28 mouse cellular contexts compared by ENCODE assay signal in genomic region chr9:57609803-57610202, GRCm38 (mm10). TPM values are rescaled to one million over a fixed set of nuclear protein-coding genes. Genes with fewer than 3 reads are reported as not detected.
"Had no signal": no experiment of that assay in that cellular context is flagged by ENCODE, and none has a peak within 500 bp of the region (broad histone marks: within the 10 kb centered on the region; RNA-seq: fewer than 3 reads in every experiment).

No protein-coding gene starts in this region.

- H3K4me3 ChIP-seq: limb, embryonic 12.5 days; limb, embryonic 15.5 days; megakaryocyte, embryonic 14.5 days; neural tube, embryonic 13.5 days had no signal

- ATAC-seq: liver, postnatal 0 days; lung, postnatal 0 days had no signal

- H3K9me3 ChIP-seq: limb, embryonic 12.5 days; limb, embryonic 15.5 days; megakaryocyte, embryonic 14.5 days; neural tube, embryonic 13.5 days had no signal

- H3K4me2 ChIP-seq: limb, embryonic 12.5 days; limb, embryonic 15.5 days; liver, embryonic 11.5 days; lung, embryonic 14.5 days; midbrain, embryonic 11.5 days; neural tube, embryonic 13.5 days had no signal

- H3K36me3 ChIP-seq: limb, embryonic 12.5 days; limb, embryonic 15.5 days; neural tube, embryonic 13.5 days had no signal

- H3K27ac ChIP-seq: limb, embryonic 12.5 days; limb, embryonic 15.5 days; liver, embryonic 14.5 days; macrophage; neural tube, embryonic 13.5 days had no signal

- DNase-seq: kidney, adult 18-20 months; kidney, adult 9 months; kidney, postnatal 10 days; kidney, postnatal 36 days; left cerebral cortex, postnatal 4 days; liver, postnatal 0 days; lung, embryonic 14.5 days; retina, postnatal 1 day; right cerebral cortex, postnatal 25 days; spleen, adult 18-20 months; thymus, adult 18-20 months; thymus, postnatal 36 days had no signal

- H3K9ac ChIP-seq: limb, embryonic 12.5 days; limb, embryonic 15.5 days; liver, embryonic 14.5 days; liver, postnatal 0 days; lung, embryonic 14.5 days; neural tube, embryonic 13.5 days had no signal

RNA-seq across cellular contexts. Expression of gene Cplx3, which starts 3.7 kb away (rescaled TPM):
- total RNA-seq: neutrophil, adult 5-6 weeks had no signal
- polyA plus RNA-seq: limb, embryonic 12.5 days; limb, embryonic 15.5 days; liver, embryonic 11.5 days; liver, embryonic 14.5 days; liver, postnatal 0 days; lung, embryonic 14.5 days; lung, postnatal 0 days; macrophage; neural tube, embryonic 13.5 days; stomach, embryonic 16.5 days; urinary bladder, adult 2 months had no signal

RNA-seq across cellular contexts. Expression of gene Lman1l, which starts 10.8 kb away (rescaled TPM):
- total RNA-seq: layer of hippocampus, postnatal 14 days; left cerebral cortex, adult 8-10 months; left cerebral cortex, postnatal 14 days had no signal
- polyA plus RNA-seq: limb, embryonic 12.5 days; limb, embryonic 15.5 days; liver, embryonic 11.5 days; liver, embryonic 14.5 days; liver, postnatal 0 days; lung, embryonic 14.5 days; lung, postnatal 0 days; macrophage; midbrain, embryonic 14.5 days; neural tube, embryonic 13.5 days; stomach, embryonic 16.5 days had no signal
